Mouse (Mus musculus) spleen, adult 18-20 months (tissue): Measurements from ENCODE around the gene Hoxb6.

Source experiments
- DNase-seq, 2 experiments: peaks; one replicate each; pipeline ENCODE4 v3.0.0; 2022; ENCODE audit warnings: mixed read lengths in 2 of 2

The Hoxb6 gene

GRCm38 (mm10) chr11:96291681-96292564 lies at the start of gene Hoxb6:
Hoxb6 (plus strand) TSS chr11:96292476.
- DNase-seq: no peak

- no peak for DNase-seq
These were observed 41.4 kb upstream of the Hoxb6 start for GRCm38 (mm10) chr11:96250901-96251300.

GRCm38 (mm10) chr11:96251480-96252031 lies 40.7 kb upstream of the Hoxb6 start:
- no peak for DNase-seq

GRCm38 (mm10) chr11:96252541-96253120 lies 39.6 kb upstream of the Hoxb6 start:
- no peak for DNase-seq

GRCm38 (mm10) chr11:96254221-96254620 lies 38.1 kb upstream of the Hoxb6 start:
- DNase-seq: no peak

GRCm38 (mm10) chr11:96255111-96255995 lies 36.9 kb upstream of the Hoxb6 start:
- DNase-seq: no peak

GRCm38 (mm10) chr11:96255996-96256445 lies 36.3 kb upstream of the Hoxb6 start:
- no peak for DNase-seq

GRCm38 (mm10) chr11:96257141-96257540 lies 35.1 kb upstream of the Hoxb6 start:
- DNase-seq: no peak

GRCm38 (mm10) chr11:96259038-96259437 lies 33.2 kb upstream of the Hoxb6 start:
- no peak for DNase-seq

GRCm38 (mm10) chr11:96259511-96259910 lies 32.8 kb upstream of the Hoxb6 start:
- no peak for DNase-seq

- DNase-seq: no peak
These were observed 31.8 kb upstream of the Hoxb6 start for GRCm38 (mm10) chr11:96260310-96260970.

- peak in 1 of 2 experiments; percentile 63 for DNase-seq
These were observed 30.9 kb upstream of the Hoxb6 start for GRCm38 (mm10) chr11:96261323-96261890.

- no peak for DNase-seq
These were observed 29.9 kb upstream of the Hoxb6 start for GRCm38 (mm10) chr11:96262262-96262830.

- DNase-seq: no peak
These were observed 28.5 kb upstream of the Hoxb6 start for GRCm38 (mm10) chr11:96263636-96264389.

- no peak for DNase-seq
These were observed 27.8 kb upstream of the Hoxb6 start for GRCm38 (mm10) chr11:96264390-96265020.

GRCm38 (mm10) chr11:96265954-96266353 lies 26.3 kb upstream of the Hoxb6 start:
- DNase-seq: no peak

- no peak for DNase-seq
These were observed 25.0 kb upstream of the Hoxb6 start for GRCm38 (mm10) chr11:96267021-96267920.

GRCm38 (mm10) chr11:96268031-96268745 lies 24.1 kb upstream of the Hoxb6 start:
- DNase-seq: no peak
